Mouse (Mus musculus) megakaryocyte, embryonic 14.5 days (primary cell): ENCODE measurements around the gene Paqr7.

Experiments
- FLI1 ChIP-seq: IDR thresholded peaks from 2 replicates; pipeline ENCODE4 v1.6.1; 2012; ENCODE audit warnings: low read length, inconsistent platforms, mixed read lengths
- GATA1 ChIP-seq: IDR thresholded peaks from 3 replicates; pipeline ENCODE4 v1.6.1; 2012; ENCODE audit warnings: mixed read lengths, low read length, inconsistent platforms, borderline replicate concordance

GRCm38 (mm10) chr4:134557626-134558249 is 61.2 kb downstream of the Paqr7 start:
- TF ChIP-seq GATA1 (no peak), FLI1 (no peak)
